Mouse (Mus musculus): ENCODE results near the gene Npb. TPM values are rescaled to one million over a fixed set of nuclear protein-coding genes. Genes with fewer than 3 reads are reported as not detected.
"Not testable (repeated sequence)": the region's sequence is repeated elsewhere in the genome, so short reads cannot be mapped to it uniquely, and the experiment has no call there.

Npb gene
- total RNA-seq, 2 experiments from 2014 or later: not detected

DNA sequence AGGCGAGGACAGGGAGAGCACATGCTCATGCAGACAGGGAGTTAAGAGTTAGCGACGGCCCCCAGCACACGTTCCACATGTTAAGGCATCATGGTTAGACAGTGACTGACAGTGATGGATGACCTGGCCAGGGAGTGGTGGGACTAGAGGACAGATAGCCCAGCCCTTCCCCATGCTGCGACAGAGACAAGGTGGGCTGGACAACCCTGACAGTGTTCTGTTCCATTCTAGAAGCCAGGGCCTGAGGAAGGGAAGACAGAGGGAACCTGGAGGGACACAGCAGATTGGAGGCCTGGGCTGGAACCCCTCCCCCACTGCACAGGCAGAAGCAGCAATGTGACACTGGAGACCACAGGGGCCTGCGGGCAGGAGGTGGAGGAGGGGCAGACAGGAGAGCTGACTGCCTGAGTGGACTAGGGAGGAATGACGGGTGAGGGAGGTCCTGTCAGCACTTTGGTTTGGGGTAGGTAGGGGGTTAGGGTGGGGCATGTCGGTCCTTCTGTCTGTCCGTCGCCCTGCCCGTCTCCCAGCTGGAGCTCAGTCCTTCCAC lies 29.5 kb upstream of the Npb start:
- no peak for ATAC-seq (replicated peaks; ENCODE audit: low FRiP score, poor library complexity, severe bottlenecking)

- ATAC-seq (replicated peaks; ENCODE audit: low FRiP score, poor library complexity, severe bottlenecking): peak; percentile 44; the same call in 1 of the 2 replicates
These were observed 28.8 kb upstream of the Npb start for GRCm38 (mm10) chr11:120579316-120580107.

DNA sequence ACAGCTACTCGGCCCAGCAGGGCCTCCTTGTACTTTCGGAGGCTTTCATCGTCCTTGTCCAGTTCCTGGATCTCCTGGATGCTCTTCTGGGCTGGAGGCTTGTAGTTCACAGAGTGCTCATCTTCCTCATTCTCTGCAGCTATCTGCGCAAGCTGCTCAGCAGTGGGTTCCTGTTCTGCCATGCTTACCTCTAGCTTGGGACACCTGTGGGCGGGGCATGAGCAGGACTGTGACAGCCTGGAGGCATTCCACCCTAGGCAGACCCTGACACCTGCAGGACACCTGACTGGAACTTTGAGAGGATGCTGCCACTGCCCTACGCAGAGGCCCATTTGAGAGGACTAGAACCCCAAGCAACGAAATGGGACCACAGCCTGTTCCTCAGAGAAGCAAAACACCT lies 28.1 kb upstream of the Npb start:
- 0 out of 2 replicates have a peak, but pooled peaks have one; percentile 15 for ATAC-seq (replicated peaks; ENCODE audit: low FRiP score, poor library complexity, severe bottlenecking)

- ATAC-seq (replicated peaks; ENCODE audit: low FRiP score, poor library complexity, severe bottlenecking): peak; percentile 67
These were observed 27.4 kb upstream of the Npb start for GRCm38 (mm10) chr11:120580871-120581331.

DNA sequence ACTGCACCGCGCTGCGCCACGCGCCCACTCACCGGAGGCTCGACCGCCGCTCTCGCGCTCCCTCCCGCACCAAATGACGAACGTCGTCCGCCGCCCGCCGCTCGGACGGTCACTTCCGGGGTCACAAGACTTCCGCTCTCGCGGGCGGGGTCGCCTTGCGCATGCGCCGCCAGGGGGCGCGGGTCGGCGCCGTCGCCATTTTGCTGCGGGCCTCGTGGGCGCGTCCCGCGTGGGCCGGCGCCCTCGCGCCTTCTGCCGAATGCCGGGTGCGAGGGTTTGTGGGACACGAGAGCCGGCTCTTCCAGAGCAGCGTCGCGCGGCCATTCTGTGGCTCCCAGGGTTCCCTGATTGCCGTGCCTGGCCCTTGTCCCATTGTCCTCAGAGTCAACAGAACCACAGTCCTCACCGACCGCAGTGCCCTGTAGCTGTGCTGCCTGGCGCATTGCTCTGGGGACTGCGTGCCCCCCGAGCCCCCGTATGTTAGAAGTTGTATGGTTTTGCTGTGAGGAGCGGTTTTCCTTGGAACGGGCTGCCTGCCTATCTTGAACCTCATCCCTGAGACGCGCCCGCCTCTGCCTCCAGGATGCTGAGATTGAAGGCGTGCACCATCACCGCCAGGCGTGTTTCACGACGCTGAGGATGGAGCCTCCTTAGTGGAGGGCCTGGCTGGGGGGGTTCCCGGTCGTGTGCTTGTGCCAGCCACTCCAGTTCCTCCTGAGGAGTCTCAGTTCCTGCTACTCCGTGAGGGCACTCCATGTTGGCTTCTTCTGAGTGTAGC lies 26.6 kb upstream of the Npb start, which contains the start of gene Arhgdia:
Gene Arhgdia, minus strand, starts transcription at position 135 of the 778 bp plus-strand sequence.
- ATAC-seq (replicated peaks; ENCODE audit: low FRiP score, poor library complexity, severe bottlenecking): peak; percentile 58

DNA sequence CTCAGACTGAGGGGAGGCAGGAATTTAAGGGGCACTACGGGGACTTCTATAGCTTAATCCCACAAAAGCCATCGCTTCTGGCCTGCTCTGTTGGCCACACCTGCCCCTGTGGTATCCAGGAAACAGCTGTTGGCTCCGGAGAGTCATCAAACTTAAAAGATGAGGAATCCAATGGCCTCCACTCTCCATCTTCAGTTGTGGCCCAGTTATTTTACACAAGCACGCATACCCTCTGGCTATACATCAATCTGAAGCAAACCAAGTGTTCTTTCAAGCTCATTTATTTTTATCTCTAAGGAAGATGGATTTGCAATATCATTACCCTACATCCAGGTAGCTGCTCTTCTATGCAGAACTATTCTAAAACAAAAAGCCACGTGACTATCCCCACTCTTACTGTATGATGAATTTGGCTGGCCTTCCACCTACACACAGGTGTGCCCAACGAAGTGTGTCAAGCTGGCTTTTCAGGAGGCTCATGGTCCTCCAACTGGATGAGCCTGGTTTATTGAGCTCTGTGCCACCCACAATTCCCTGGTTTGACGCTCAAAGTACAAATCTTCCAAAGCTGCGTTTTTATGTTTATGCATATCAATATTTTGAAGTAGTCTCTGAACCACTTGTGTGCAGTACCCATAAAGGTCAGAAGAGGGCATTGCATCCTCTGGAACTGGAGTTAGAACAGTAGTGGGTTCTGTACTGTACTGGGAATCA lies 25.9 kb upstream of the Npb start:
- ATAC-seq (replicated peaks; ENCODE audit: low FRiP score, poor library complexity, severe bottlenecking): 0 out of 2 replicates have a peak, but pooled peaks have one; percentile 16

GRCm38 (mm10) chr11:120582982-120583293 lies 25.3 kb upstream of the Npb start:
- not testable (repeated sequence) for ATAC-seq (replicated peaks; ENCODE audit: low FRiP score, poor library complexity, severe bottlenecking)

GRCm38 (mm10) chr11:120583937-120584336 lies 24.3 kb upstream of the Npb start:
- no peak for ATAC-seq (replicated peaks; ENCODE audit: low FRiP score, poor library complexity, severe bottlenecking)

- ATAC-seq (replicated peaks; ENCODE audit: low FRiP score, poor library complexity, severe bottlenecking): no peak
These were observed 19.7 kb upstream of the Npb start for GRCm38 (mm10) chr11:120588531-120588930.

DNA sequence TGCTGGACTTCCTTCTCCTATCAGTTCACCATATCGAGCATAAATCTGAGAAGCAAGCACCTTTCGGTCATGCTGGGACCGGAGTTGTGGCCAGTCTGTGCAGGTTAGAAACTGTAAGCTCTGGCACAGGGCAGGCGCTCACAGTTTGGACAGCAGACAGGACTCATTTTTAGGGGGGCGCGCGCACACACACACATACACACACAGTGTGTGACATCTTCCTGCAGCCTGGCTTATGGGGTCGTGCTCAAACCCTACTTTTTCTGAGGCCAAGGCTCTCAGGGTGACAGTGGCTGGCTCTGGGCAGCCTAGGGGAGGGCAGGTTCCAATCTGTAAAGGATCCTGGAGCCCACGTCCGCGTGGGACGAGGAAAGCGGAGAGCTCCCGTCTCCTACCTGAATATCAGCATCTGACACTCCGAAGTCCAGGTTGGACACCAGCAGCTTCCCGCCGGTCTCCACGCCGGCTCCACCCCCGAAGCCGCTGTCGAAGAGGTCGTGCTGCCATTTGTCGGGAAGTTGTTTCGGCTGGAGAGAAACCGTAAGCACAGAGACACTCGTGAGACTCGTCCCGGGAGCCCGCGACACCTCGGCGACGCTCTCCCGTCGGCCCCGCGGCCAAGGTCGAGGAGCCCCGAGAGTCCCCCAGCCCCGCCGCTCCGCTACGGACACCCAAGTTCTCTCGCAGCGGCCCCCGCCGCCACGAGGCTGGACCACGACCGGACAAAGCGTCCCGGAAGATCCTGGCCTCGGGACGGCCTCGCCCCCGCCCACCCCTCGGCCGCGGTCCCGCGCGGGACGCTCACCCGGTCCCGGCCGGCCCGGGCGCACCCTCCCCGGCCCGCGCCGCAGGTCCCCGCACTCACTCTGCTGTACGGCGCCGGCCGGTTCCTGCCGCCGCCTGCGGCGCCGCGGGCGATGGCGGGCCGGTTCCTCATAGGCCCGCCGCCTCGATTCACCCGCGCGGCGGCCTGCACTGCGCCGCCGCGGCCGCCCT lies 10.7 kb upstream of the Npb start:
- ATAC-seq (replicated peaks; ENCODE audit: low FRiP score, poor library complexity, severe bottlenecking): 0 out of 2 replicates have a peak, but pooled peaks have one; percentile 12

DNA sequence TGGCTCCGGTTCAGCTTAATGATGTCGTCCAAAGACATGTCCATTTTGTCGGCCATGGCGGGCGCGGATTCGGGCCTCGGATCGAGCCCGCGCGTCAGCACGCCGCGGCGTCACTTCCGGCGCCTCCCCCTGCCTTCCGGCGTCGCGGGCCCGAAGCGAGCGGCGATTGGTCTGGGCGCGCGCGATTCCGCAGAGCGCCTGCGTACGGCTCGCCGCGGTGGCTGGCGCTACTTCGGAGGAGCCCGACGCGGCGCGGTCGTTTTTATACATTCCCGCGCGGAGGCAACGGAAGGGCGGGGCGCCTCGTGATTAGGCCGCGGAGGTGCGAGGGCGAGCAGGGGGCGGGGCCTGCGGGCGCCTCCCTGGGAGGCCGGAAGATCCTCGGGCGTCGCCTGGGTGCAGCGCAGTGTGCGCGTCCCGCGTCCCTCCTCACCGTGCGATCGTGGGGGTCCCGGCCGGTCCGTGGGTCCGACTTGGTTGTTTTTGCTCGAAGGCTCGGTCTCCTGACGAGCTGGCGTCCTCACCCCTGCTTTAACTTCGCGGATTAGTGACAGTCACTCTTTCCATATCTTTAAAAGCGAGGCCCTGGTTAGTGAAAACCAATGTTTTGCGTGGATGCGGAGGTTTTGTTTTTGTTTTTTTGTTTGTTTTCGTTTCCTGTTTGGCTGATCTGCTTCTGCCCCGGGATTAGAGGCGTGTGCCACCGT lies 9.8 kb upstream of the Npb start, which contains the start of the genes Alyref and Anapc11:
Gene Alyref, minus strand, starts transcription at position 83 of the 707 bp plus-strand sequence.
Gene Anapc11, plus strand, starts transcription at position 139 of the 707 bp plus-strand sequence.
- ATAC-seq (replicated peaks; ENCODE audit: low FRiP score, poor library complexity, severe bottlenecking): peak; percentile 94

GRCm38 (mm10) chr11:120598990-120599549 lies 9.2 kb upstream of the Npb start:
- ATAC-seq (replicated peaks; ENCODE audit: low FRiP score, poor library complexity, severe bottlenecking): peak; percentile 5; the same call in 1 of the 2 replicates

DNA sequence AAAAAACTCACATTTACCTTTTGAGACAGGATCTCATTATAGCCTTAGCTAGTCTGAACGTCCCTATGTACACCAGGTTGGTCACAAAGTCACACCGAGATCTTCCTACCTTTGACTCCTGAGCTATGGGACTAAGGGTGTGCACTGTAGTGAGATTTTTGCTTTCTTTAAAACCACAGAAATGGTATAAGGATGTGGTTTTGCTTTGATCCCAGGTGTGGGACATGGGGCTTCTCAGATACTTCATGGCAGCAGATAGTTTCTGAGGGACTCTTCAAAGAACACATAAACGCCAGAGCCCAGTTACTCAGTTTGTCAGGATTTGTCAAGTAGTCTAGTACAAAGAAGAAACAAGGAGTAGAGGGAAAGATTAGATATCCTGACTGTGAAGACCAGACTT lies 7.6 kb upstream of the Npb start:
- no peak for ATAC-seq (replicated peaks; ENCODE audit: low FRiP score, poor library complexity, severe bottlenecking)

- ATAC-seq (replicated peaks; ENCODE audit: low FRiP score, poor library complexity, severe bottlenecking): no peak
These were observed 4.7 kb upstream of the Npb start for GRCm38 (mm10) chr11:120603545-120603944.

DNA sequence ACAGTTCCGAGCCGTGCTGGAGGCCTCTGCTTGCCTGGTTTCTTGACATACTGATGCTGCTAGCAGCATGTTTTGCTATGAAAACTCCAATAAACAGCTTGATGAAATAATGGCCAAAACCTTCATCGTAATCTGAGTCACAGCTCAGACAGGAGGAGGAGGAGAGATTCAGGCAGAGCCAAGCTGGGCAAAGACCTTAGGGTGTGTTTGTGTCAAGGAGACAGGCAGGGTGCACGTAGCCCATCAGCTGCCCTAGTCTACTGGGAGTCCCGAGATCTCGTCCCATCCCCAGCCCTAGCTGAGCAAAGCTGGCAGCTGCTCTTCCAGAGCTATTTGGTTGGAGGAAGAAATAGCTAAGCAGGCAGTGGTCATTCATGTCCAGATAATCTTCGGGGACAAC lies 2.6 kb upstream of the Npb start:
- ATAC-seq (replicated peaks; ENCODE audit: low FRiP score, poor library complexity, severe bottlenecking): no peak

GRCm38 (mm10) chr11:120606764-120607163 lies 1.5 kb upstream of the Npb start:
- no peak for ATAC-seq (replicated peaks; ENCODE audit: low FRiP score, poor library complexity, severe bottlenecking)

DNA sequence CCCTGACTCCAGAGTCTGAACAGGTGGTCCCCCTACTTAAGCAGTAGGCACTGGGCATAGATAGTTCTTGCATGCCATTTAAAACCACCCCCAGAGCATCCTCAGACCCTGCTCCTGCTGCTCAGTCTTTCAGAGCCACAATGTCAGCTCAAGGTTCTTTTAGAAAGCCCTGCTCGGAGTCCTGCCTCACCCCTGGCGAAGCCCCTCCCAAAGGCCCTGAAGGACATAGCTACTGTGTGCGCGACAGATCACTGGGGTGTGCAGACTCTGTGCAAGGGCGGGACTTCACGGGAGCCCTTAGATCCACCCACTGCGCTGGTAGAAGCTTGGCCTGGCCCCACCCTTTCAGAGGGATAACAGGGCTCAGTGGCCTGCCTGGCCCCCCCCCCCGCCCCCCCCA lies 973 bp downstream of the Npb start:
- no peak for ATAC-seq (replicated peaks; ENCODE audit: low FRiP score, poor library complexity, severe bottlenecking)
